Mouse (Mus musculus): Measurements from ENCODE around the gene Mgat4a. TPM values are rescaled to one million over a fixed set of nuclear protein-coding genes. Genes with fewer than 3 reads are reported as not detected.
"Not testable (repeated sequence)": the region's sequence is repeated elsewhere in the genome, so short reads cannot be mapped to it uniquely, and the experiment has no call there.

The Mgat4a gene
- polyA plus RNA-seq, 2 experiments from 2014 or later = 11.7 to 12.1 TPM

DNA sequence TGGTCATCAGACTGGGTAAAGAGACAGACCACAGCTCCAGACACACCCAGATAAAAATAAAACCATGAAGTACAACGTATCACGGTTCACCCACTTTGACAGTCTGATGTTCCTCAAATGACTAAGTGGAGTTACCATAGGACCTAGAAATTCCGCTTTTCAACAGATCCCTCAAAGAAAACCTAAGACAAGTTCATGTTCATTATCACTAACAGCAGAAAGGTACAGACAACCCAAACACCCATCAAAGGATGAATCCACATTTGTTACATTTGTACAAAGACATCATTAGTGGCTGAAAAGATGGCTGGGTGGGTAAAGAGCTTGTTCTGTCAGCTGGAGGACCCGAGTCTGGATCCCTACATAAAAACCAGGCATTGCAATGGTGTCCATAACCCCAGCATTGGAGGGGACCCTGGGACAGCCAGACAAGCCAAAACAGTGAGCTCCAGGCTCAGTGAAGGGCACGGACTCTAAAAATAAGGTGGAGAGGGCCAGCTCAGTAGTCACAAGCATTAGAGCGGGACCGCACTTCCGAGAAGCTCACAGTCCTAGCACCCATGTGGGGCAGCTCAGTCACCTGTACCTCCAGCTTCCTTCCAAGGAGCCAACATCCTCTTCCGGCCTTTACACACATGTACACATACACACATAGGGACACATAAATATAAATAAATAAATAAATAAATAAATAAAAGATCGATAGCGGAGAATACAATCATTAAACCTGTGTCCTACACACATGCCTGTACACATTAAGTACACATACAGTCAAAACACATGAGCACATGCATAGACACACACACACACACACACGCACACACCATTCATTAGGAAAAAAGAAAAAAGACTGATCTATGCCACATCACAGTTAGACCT, 8.9 kb downstream of the Mgat4a start:
- ATAC-seq = no peak

DNA sequence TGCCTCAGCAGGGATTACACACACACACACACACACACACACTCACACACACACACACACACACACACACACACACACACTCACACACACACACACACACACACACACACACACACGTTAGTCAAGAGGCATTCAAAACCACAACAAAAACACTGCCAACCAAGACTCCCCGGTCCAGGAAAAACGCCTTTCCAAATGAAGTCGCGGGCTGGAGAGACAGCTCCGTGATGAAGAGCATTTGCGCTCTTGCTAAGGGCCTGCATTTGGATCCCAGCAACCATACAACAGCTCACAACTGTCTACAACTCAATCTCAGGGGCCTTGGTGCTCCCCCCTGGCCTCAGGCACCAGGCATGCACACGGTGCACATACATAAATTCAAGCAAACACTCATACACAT, 10.8 kb downstream of the Mgat4a start:
- ATAC-seq = no peak

GRCm38 (mm10) chr1:37526257-37526656, 14.6 kb downstream of the Mgat4a start:
- ATAC-seq = no peak

DNA sequence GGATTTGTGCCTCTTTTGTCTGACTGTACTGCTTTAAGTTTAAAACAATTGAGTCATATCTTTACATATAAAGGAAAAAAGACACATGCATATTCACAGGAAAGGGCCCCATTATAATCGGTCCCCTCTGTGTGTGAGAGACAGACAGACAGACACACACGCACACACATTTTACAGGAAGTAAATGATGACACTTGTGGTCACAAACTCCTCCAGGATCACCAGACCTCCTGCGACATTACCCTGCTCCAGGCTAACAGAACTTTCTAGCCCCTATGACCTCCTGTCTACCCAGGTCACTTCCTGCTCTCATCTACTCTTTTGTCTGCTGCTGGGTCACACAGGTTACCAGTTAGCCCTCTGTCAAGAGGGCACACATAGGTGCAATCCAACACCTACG, 16.1 kb downstream of the Mgat4a start:
- ATAC-seq = no peak

- not testable (repeated sequence) for ATAC-seq
Observed at GRCm38 (mm10) chr1:37524122-37524521, 16.7 kb downstream of the Mgat4a start.

GRCm38 (mm10) chr1:37523548-37523947, 17.3 kb downstream of the Mgat4a start:
- ATAC-seq = not testable (repeated sequence)

DNA sequence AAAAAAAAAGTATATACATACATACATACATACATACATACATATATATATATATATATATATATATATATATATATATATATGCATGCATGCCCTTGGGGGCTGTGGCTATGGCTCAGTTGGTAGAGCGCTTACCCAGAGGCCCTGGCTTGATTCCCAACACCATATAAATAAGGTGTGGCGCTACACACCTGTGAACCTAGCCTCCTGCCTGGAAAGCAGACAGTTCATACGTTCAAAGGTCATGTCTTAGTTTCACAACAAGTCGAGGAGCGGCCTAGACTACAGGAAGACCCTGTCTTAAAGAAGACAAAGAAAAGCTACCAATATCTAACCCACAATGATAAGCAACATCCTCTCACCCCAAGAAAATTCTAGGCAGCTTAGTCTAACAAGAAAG, 18.7 kb downstream of the Mgat4a start:
- ATAC-seq = no peak

DNA sequence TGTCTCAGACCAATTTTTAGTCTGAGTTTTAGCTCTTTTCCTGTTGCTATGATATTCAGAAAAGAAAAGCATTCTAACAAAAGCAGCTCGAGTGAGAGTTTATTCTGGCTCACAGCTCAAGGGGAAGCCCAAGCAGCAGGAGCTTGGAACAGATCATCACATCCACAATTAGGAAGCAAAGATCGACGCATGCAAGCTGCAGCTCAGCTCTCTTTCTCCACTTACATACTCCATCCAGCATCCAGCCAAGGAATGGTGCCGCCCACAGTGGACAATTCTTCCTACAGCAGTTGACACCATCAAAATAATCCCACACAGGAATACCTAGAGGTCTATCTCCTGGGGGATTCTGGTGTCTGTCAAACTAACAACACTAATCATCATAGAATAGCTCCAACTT, 22.0 kb downstream of the Mgat4a start:
- ATAC-seq = no peak

DNA sequence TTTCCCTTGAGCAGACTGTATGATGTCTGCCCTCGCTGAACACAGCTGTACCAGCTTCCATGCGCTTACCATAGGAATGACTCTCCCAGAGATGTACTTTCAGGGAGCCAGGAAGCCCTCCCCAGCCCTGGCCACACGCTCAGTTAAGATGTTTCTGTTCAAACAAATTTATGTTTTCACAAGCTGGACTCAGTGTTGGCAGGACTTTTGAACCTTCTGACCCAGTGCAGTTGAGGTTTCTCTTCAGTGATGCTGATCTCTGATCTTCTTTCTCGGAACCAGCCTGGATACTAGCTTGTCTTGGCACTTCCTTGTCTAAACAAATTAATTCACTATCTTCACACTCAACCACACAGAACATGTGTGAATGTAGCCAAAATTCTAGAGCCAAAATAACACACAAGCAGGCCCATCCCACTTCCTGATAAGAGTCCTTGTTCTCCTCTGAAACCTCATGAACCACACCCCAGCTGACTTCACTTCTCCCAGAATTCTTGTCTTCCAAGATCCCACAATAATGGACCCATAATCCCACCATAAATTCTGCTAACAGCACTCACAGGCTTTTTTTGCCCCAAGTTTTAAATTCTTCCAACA, 22.6 kb downstream of the Mgat4a start:
- no peak for ATAC-seq

DNA sequence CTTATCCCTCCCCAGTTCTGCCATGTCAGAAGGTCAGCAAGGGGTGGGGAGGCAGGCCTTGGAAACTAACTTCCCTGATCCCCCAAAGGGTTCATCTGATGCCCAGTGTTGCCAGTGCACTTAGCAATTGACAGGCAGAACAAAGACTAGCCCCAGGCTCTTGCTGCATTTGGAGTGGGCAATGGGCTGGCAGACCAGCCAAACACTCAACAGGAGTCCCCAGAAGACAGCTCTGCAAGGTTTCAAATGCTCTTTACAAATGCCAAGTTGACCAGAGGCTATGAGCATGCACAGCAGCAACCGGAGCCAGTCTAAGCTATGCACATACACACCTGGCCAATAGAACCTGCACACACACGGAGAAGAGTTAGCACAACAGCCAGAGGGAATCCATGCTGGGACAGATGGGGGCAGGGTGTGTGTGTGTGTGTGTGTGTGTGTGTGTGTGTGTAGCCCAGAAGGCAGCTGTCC, 27.8 kb downstream of the Mgat4a start:
- no peak for ATAC-seq

- no peak for ATAC-seq
Observed at GRCm38 (mm10) chr1:37512109-37512640, 28.6 kb downstream of the Mgat4a start.

DNA sequence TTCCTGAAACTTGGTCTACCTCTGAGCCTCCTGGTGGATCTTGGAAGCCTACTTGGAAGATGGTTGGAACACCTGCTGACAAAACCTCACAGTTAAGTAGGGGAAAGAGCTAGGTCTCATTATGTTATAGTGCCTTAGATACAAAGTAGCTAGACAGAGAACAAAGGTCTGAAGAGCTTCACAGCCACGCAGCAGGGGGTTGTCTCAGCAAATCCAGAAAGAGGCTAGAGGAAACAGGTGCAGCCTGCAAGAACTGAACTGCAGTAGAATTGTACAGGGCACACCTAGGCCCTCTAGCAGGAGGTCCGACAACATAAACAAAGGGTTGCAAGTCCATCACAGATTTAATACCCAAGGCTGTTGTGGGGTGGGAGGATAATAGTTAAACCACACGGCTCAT, 30.6 kb downstream of the Mgat4a start:
- no peak for ATAC-seq

DNA sequence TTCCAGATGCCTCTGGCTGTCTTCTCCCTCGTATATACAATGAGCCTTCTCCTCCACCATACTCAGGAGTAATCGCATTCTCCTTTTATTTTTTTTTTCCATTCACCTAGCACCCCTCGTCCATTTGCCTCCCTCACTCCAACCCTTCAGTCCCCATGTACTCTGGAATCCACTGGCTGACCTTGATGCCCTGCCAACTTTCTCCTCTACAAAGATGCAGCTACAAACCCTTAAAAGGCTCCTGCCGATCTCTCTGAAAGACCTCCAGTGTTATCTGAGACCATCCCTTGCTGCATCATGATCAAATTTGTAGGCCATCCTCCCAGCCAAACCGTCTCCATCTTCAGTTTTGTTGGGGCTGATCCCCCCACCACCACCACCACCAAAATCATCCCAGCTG, 31.4 kb downstream of the Mgat4a start:
- ATAC-seq = no peak

- no peak for ATAC-seq
Observed at GRCm38 (mm10) chr1:37505348-37505730, 35.5 kb downstream of the Mgat4a start.

GRCm38 (mm10) chr1:37504716-37505347, 36.0 kb downstream of the Mgat4a start:
- ATAC-seq = no peak

- ATAC-seq = no peak
Observed at GRCm38 (mm10) chr1:37503656-37504055, 37.2 kb downstream of the Mgat4a start.

GRCm38 (mm10) chr1:37502354-37502753, 38.5 kb downstream of the Mgat4a start:
- ATAC-seq = no peak

DNA sequence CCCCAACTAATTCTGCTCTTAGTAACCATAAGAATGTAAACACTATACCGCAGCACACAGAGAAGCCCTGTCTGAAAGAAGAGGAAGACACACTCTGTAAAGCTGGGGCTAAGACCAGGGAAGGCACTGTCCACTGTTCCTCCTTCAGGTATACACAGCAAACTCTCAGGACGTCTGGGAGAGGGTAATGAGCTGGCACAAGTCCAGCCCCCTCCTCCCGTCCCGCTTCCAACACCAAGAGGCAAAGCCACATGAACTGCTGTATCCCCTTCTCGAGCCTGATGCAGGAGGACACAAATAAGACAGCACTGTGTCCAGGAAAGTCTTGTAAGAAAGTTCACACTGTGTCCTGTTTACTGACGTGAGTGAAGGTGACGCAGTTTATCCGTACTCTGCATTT, 40.1 kb downstream of the Mgat4a start:
- ATAC-seq = no peak

GRCm38 (mm10) chr1:37499395-37499794, 41.4 kb downstream of the Mgat4a start:
- not testable (repeated sequence) for ATAC-seq

DNA sequence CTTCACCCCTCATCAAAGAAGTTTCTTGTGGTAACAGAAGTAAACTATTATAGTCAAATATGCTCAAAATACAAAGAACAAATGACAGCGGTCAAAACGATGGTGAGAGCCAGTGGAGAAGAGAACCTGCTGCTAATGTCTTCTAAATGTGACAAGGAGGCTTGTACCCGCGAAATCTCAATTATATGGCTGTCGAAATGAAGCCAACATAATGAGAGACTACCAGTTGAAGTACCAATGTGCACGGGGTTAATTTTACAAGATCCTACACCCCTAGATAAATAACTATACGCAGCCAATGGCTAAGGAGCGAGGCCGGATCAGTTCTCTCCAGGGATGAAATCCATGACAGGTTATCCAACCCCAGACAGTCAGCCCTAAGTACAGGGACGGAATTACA, 41.9 kb downstream of the Mgat4a start:
- ATAC-seq = no peak

DNA sequence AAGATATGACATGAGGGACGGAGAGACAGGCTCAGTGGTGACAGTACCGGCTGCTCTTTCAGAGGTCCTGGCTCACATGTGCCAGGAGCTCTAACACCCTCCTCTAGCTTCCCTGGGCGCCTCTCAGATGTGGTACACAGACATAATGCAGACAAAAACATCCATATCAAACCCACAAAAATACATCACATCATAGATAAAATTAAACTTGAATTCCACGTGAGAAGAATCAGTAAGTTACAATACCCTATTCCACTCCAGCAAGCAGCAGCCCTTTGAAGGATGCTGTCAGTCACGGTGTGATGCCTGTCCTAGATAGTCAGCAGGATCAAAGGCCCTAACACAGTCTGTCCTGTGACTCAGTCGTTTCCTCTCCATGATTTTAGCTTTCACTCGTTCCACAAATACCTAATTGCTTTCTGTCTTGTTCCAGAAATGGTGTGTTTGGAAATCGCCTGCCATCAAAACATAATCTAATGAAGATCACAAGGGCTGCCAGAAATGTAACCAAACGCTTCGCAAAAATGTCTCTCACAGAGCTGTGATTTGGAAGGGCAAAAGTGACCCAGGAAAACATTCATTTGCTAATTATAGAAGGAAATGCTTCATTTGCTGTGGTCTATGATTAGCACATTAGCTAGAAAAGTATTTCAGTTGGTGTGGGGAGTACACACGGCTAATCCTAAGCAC, 44.1 kb downstream of the Mgat4a start:
- ATAC-seq = peak; percentile 35

DNA sequence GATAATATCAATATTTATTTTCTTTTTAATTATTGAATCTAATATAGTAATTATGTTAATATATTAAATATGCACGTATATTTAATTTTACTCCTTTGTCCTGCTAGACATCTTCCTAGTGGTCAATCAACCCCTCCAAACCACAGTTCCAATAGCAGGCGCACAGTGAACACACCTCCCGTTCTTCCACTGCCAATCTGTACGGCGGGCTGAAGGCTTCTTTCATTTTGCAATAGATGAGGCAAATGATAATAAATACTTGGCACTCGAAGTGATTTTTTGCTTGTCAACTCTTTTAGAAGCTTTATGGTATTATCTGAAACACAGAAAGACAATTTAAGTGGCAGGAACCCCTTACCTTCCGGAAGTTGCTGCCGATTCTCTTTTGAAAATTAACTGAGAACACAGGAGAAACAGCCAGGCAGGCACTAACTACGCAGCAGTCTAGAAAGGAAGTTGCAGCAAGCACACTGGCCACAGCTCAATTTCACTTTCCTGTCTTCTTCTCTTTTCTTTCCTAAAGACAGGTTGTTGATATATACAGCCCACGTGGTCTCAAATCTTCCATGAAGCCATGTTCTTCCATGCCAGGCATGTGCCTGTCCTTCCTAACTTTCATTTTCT, 45.0 kb downstream of the Mgat4a start:
- ATAC-seq = peak; percentile 76

Data from CD4-positive, CD25-positive, alpha-beta regulatory T cell, adult 4 months (primary cell).